Mouse (Mus musculus): ENCODE measurements around the gene Mgll. TPM values are rescaled to one million over a fixed set of nuclear protein-coding genes. Genes with fewer than 3 reads are reported as not detected.

The Mgll gene
- 74.3 TPM for polyA plus RNA-seq (2014; fragmentation: Illumina TruSeq; extraction: RNeasy Lipid Tissue Mini Kit (QIAGEN cat#74804); ENCODE audit: low read depth, low replicate concordance)

DNA sequence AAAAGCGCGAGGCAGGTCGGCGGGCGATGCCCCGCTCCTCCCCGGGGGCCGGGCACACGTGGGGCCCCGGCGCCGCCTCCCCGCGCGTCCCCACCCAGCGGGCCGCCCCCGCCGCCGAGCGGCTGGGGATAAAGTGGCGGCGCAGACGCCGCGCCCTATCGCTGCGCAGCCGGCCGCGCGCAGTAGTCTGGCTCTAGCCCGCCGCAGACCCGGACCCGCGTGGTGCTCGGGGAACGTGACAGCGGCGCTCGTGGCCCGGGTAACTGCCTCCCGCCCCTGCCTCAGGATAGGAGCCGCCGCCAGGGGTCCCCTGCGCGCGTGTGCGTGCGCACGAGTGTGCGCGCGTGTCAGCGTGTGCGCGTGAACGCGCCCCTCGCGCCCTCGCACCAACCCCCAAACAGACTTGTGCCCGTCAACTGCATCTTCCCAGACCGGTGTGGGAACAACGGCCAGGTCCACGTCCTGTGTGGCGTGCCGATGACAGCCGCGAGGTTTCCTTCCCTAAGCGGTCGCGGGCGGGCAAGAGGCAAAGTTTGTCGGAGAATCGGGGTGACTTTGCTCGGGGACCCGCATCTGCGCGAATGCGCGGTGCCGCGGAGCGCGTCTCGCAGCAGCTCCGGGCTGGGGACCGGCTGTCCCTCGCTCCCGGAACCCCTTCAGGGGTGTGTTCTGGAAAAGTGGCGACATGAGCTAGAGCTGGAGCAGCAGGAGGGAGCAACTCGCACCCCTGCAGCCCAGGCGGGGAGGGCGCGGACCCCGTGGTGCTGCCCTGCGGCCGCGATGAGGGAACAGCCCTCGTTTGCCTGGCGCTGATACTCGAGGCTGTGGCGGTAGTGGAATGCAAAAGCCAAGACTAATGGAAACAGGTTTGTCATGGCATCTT, at the start of gene Mgll:
Mgll (plus strand) TSS at position 100 of the 883 bp plus-strand sequence.

GRCm38 (mm10) chr6:88841781-88842689, 117.8 kb downstream of the Mgll start, which contains the start of gene Abtb1:
Gene Abtb1 (minus strand): TSS chr6:88841984.

DNA sequence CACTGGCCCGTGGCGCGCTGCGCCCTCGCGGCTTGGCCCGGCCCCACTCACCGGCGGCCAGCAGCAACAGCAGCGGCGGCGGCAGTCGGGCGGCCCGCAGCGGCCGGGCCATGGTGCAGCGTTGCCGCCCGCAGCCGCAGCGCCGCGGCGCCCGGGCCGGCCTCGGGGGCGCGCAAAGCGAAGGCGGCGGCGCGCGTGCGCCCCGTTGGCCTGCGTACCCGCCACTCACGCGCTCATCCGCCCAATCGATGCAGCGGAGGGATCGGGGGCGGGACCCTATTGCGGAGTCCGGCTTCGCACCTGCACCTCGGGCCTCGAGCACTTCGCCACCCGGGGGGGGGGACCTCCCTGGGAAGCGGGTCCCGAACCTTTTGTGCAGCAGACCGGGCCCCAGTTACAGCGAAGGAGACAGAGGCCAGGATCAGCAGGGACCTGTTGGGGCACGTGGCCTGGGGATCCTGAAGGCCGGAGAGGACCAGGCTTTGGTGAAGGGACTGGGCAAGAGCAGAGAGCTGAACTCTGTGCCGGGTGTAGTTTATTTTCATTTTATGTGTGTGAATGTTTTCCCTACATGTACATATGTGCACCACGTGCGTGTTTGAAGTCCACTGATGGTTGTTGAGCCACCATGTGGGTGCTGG, 150.8 kb downstream of the Mgll start, which contains the start of gene Podxl2:
Podxl2 (minus strand) TSS at position 177 of the 641 bp plus-strand sequence.

Other genes starting within 250 kb of the Mgll start
- gene Sec61a1, start 205.5 kb upstream of the Mgll start, polyA plus RNA-seq (2014; fragmentation: Illumina TruSeq; extraction: RNeasy Lipid Tissue Mini Kit (QIAGEN cat#74804); ENCODE audit: low read depth, low replicate concordance), result 35.6 TPM
- 32.9 TPM for gene Kbtbd12, start 86.5 kb upstream of the Mgll start, polyA plus RNA-seq (2014; fragmentation: Illumina TruSeq; extraction: RNeasy Lipid Tissue Mini Kit (QIAGEN cat#74804); ENCODE audit: low read depth, low replicate concordance)
- 24.7 TPM for gene Abtb1, start 117.6 kb downstream of the Mgll start, polyA plus RNA-seq (2014; fragmentation: Illumina TruSeq; extraction: RNeasy Lipid Tissue Mini Kit (QIAGEN cat#74804); ENCODE audit: low read depth, low replicate concordance)
- 12.8 TPM for gene Podxl2, start 150.6 kb downstream of the Mgll start, polyA plus RNA-seq (2014; fragmentation: Illumina TruSeq; extraction: RNeasy Lipid Tissue Mini Kit (QIAGEN cat#74804); ENCODE audit: low read depth, low replicate concordance)
- 4.3 TPM for gene Mcm2, start 174.4 kb downstream of the Mgll start, polyA plus RNA-seq (2014; fragmentation: Illumina TruSeq; extraction: RNeasy Lipid Tissue Mini Kit (QIAGEN cat#74804); ENCODE audit: low read depth, low replicate concordance)
- gene Tpra1, start 177.8 kb downstream of the Mgll start, polyA plus RNA-seq (2014; fragmentation: Illumina TruSeq; extraction: RNeasy Lipid Tissue Mini Kit (QIAGEN cat#74804); ENCODE audit: low read depth, low replicate concordance), result 46.7 TPM

Data from heart, adult 10 weeks (tissue).